Mouse (Mus musculus) heart, postnatal 25 days (tissue): ENCODE data around the gene Edf1. TPM values are rescaled to one million over a fixed set of nuclear protein-coding genes. Genes with fewer than 3 reads are reported as not detected.

ENCODE experiments used
- total RNA-seq, 2 experiments: library from RNA; stranded (reverse); gene quantifications; 2 replicates each; pipeline ENCODE4 v1.2.3; 2021

Gene Edf1
- total RNA-seq, 2 experiments from 2014 or later = 209 to 218 TPM

Other genes with a start within 250 kb of the Edf1 start
- not detected for gene Grin1, start 238.7 kb upstream of the Edf1 start, total RNA-seq
- gene Man1b1, start 225.5 kb upstream of the Edf1 start, total RNA-seq = 10 to 100 TPM; 18.0 to 20.9 TPM
- 1 to 10 TPM; 3.0 to 3.4 TPM for gene Dpp7, start 201.5 kb upstream of the Edf1 start, total RNA-seq
- gene Uap1l1, start 192.2 kb upstream of the Edf1 start, total RNA-seq = 1 to 10 TPM; 4.0 to 6.1 TPM
- gene Sapcd2, start 185.5 kb upstream of the Edf1 start, total RNA-seq = under 1 TPM; 0.16 to 0.50 TPM
- gene Entpd2, start 162.0 kb upstream of the Edf1 start, total RNA-seq = 10 to 100 TPM; 10.8 to 13.9 TPM
- gene Npdc1, start 158.5 kb upstream of the Edf1 start, total RNA-seq = 10 to 100 TPM; 25.1 to 27.7 TPM
- gene Fut7, start 134.6 kb upstream of the Edf1 start, total RNA-seq = under 1 TPM in 1 of 2 experiments, not detected in 1; 0.34 TPM
- 10 to 100 TPM; 31.2 to 36.2 TPM for gene Abca2, start 129.1 kb upstream of the Edf1 start, total RNA-seq
- 1 to 10 TPM; 2.4 to 3.6 TPM for gene Clic3, start 101.0 kb upstream of the Edf1 start, total RNA-seq
- gene Paxx, start 96.8 kb upstream of the Edf1 start, total RNA-seq = 10 to 100 TPM; 17.4 to 20.8 TPM
- gene Ptgds, start 87.8 kb upstream of the Edf1 start, total RNA-seq = 100 to 1,000 TPM; 117 to 160 TPM
- not detected for gene Lcn12, start 63.9 kb upstream of the Edf1 start, total RNA-seq
- gene Fbxw5, start 57.1 kb upstream of the Edf1 start, total RNA-seq = 10 to 100 TPM; 85.7 to 91.2 TPM
- under 1 TPM; 0.73 to 0.75 TPM for gene C8g, start 56.1 kb upstream of the Edf1 start, total RNA-seq
- gene Traf2, start 10.9 kb upstream of the Edf1 start, total RNA-seq = 10 to 100 TPM; 15.4 to 17.3 TPM
- 1 to 10 TPM; 1.3 to 3.2 TPM for gene Mamdc4, start 17.0 kb downstream of the Edf1 start, total RNA-seq
- gene Phpt1, start 17.4 kb downstream of the Edf1 start, total RNA-seq = 10 to 100 TPM; 63.0 to 70.0 TPM
- under 1 TPM; 0.08 to 0.10 TPM for gene Ajm1, start 23.9 kb downstream of the Edf1 start, total RNA-seq
- gene Rabl6, start 50.7 kb downstream of the Edf1 start, total RNA-seq = 10 to 100 TPM; 61.8 to 66.1 TPM
- gene Ccdc183, start 59.8 kb downstream of the Edf1 start, total RNA-seq = not detected
- 10 to 100 TPM; 27.9 to 31.6 TPM for gene Tmem141, start 64.2 kb downstream of the Edf1 start, total RNA-seq
- gene Fcna, start 70.2 kb downstream of the Edf1 start, total RNA-seq = 1 to 10 TPM; 4.8 to 5.8 TPM
- under 1 TPM; 0.73 to 0.99 TPM for gene Lcn8, start 95.3 kb downstream of the Edf1 start, total RNA-seq
- not detected for gene Lcn5, start 100.1 kb downstream of the Edf1 start, total RNA-seq
- gene Lcn6, start 118.9 kb downstream of the Edf1 start, total RNA-seq = not detected
- not detected for gene Lcn10, start 124.9 kb downstream of the Edf1 start, total RNA-seq
- not detected for gene Obp2a, start 142.2 kb downstream of the Edf1 start, total RNA-seq
- gene Bmyc, start 148.9 kb downstream of the Edf1 start, total RNA-seq = 10 to 100 TPM in 1 of 2 experiments, 1 to 10 TPM in 1; 9.7 to 13.7 TPM
- gene Obp2b, start 179.2 kb downstream of the Edf1 start, total RNA-seq = not detected
- not detected for gene Lcn3, start 207.7 kb downstream of the Edf1 start, total RNA-seq
- not detected for gene Lcn11, start 219.2 kb downstream of the Edf1 start, total RNA-seq
- not detected for gene Gm13539, start 224.4 kb downstream of the Edf1 start, total RNA-seq